Mouse (Mus musculus) large intestine, adult 2 months (tissue): ENCODE measurements around the gene Hdac9. TPM values are rescaled to one million over a fixed set of nuclear protein-coding genes. Genes with fewer than 3 reads are reported as not detected.

Experiments
- DNase-seq: peaks from one replicate; pipeline ENCODE4 v3.0.0-alpha.2; 2012; ENCODE audit warnings: low read depth, low spot score
- WGBS: fragments of 180-500 bp; shearing (Covaris S2); methylation state at CpG from one replicate; pipeline ENCODE4 v1.1.7; 2018; 5-methylcytosine and 5-hydroxymethylcytosine counted together
- polyA plus RNA-seq: library from polyadenylated mRNA; depleted of rRNA; stranded (reverse); fragments of >200 nt; gene quantifications from 2 replicates; pipeline ENCODE4 v1.2.3, GENCODE M21; 2012

Gene Hdac9
- polyA plus RNA-seq, 1 experiment: 1.2 TPM

DNA sequence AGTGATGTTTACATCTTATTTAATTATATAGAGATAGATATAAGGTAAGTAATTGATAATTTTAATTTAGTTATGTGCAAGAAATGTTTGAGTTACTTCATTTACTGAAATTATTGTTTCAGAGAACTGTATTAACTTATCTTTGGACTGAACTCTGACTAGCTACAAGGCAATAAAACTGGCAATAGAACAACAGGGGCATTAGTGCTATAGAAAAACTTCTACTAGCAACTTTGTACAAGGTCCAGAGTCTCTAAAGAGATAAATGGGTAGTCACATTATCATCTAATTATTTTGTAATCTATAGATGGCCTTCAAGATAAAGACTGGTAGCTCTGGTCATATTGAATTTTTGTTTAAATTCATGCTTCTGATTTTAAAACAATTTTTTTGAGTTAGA lies 632.0 kb downstream of the Hdac9 start:
- no peak for DNase-seq

DNA sequence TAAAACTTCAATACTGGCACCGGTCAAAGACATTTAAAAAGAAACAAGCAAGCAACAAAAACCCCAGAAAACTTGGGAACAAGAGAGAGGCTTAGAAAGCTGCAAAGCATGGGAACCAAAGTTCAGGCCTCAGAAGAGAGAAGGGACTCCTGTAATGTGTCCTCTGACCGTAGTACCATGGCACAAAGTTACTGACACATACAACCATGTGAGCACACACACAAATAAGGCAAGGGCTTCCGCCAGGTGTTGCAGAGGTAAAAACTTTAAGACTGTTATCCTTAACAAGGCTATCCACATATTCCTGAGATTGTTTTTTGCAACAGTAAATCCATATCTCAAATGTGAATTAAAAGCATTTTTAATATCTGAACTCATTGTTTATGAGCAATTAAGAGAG lies 632.5 kb downstream of the Hdac9 start:
- DNase-seq: no peak
- WGBS: 84% methylated on average over 3 of the region's 3 CpGs

DNA sequence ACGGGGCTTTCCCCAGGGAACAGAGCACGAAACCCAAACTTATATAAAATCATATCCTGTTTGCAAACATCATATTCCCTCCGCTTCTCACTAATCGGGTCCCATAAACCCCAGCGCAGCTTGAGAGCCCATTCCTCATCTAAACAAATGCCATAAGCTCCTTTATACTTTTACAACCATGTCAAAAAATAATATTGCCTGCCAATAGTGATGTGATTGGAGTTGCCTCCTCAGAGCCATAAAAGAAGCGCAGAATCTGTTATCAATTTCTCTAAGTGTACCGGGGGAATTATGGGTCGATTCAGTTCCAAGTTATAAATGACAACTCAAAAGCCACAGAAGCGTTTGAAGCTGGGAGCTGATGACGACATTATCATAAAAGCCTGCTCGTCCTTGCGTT lies 638.1 kb downstream of the Hdac9 start:
- DNase-seq: no peak
- 77% methylated on average over 12 of the region's 12 CpGs for WGBS

- DNase-seq: no peak
- 64% methylated on average over 1 of the region's 1 CpGs for WGBS
Observed at GRCm38 (mm10) chr12:34273816-34274215, 643.1 kb downstream of the Hdac9 start.

GRCm38 (mm10) chr12:34270096-34270495 lies 646.8 kb downstream of the Hdac9 start:
- WGBS: 77% methylated on average over 6 of the region's 6 CpGs
- DNase-seq: no peak

- 75% methylated on average over 13 of the region's 13 CpGs for WGBS
- DNase-seq: no peak
Observed at GRCm38 (mm10) chr12:34269472-34270040, 647.3 kb downstream of the Hdac9 start.

DNA sequence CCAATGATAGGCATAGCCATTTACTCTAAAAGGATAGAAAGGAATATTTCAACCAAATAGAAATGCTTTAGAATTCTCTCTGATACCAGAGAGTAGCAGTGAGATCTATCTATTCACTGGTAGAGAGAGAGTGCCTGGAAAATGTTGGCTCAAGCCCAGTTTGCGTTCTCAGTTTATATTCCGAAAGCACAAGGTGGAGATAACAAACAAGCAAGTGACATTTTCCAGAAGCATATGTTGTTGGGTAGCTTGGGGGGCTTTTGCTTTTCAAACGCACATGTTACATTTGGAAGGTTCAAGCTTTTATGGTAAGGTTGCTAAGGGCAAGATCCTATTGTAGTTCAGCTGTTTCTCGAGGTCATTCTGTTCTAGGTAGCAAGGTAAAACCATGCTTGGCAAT lies 657.2 kb downstream of the Hdac9 start:
- DNase-seq: no peak
- WGBS: 66% methylated on average over 4 of the region's 4 CpGs

- 42% methylated on average over 1 of the region's 1 CpGs for WGBS
- no peak for DNase-seq
Observed at GRCm38 (mm10) chr12:34249160-34249559, 667.7 kb downstream of the Hdac9 start.

GRCm38 (mm10) chr12:34248193-34249121 lies 668.4 kb downstream of the Hdac9 start:
- DNase-seq: no peak
- WGBS: 70% methylated on average over 18 of the region's 18 CpGs

- no peak for DNase-seq
- WGBS: 79% methylated on average over 3 of the region's 3 CpGs
Observed at GRCm38 (mm10) chr12:34238796-34239195, 678.1 kb downstream of the Hdac9 start.

GRCm38 (mm10) chr12:34231621-34232150 lies 685.2 kb downstream of the Hdac9 start:
- 76% methylated on average over 4 of the region's 4 CpGs for WGBS
- no peak for DNase-seq

DNA sequence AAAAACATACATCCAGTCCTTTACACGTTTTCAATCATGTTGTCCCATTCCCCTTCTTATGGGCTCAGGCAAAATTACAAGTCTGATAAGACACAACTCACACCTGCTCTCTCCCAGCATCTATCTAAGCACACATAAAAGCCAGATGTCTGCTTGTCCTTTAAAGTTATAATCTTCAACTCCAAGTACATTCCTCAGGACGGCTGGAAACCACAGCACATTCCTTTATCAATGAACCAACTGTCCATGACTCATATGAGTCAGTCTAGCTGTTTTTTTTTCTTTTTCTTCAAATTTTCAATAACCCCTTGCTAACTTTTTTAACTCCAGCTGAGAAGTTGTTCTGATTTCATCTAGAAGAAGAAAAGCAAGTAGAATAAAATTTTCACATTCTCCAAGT lies 692.4 kb downstream of the Hdac9 start:
- no peak for DNase-seq
- 37% methylated on average over 2 of the region's 2 CpGs for WGBS

- 44% methylated on average over 9 of the region's 9 CpGs for WGBS
- DNase-seq: no peak
Observed at GRCm38 (mm10) chr12:34221014-34221413, 695.9 kb downstream of the Hdac9 start.

DNA sequence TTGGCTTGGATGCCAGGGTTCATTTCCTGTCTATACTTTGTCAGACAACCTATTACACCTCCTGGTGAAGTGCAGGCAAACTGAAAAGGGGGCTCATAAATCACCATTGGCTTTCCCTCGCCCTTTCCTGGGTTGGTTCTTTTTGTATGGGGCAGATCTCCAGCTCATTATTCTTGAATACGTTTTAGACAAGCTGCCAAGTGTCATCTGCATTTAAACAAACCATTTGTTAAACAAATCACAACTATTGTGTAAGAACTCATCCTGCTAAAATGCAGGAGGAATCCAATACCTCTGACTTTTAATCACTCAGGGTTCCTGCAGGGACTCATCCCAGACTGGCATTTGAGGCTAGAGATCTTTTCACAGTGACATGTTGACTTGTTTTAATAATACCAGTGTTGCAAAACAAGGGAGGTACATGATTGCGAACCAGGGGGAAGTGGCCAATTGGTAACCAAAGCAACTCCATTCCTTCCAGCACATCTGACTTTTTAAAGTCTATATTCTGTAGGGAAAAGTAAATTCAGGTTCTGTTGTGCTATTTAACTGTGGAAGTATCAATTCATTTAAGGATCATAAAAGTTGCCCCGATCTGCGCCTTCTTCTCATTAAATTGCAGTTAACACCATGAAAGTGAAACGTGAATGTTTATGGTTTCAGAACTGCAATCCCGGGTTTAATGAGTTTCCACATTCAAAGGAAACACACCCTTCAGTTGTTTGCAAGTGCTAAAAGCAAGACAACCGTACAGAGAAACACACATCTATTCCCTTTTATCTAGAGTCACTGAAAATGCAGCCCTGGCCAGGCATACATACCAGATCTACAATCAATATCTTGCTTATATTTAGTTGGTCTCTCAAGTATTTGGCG lies 696.6 kb downstream of the Hdac9 start:
- WGBS: 23% methylated on average over 9 of the region's 9 CpGs
- DNase-seq: no peak

DNA sequence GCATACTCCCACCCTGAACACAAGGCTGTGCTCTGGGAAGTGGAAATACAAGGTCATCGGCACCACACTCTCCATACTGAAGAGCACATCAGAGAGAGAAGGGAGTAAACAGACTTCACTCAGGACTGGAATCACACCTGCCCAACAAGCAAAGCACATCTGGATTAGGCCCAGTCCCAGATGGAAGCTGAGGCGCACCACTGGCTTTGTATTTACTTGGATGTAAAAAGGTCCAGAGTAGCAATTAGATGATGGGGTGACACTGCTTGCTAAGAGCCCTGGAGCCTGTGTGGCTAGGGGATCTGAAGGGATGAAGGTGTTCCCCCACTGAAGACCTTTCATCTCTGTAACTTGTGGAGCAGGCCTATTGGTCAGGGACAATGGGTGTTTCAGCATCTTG lies 698.3 kb downstream of the Hdac9 start:
- DNase-seq: no peak
- 87% methylated on average over 2 of the region's 2 CpGs for WGBS

- WGBS: 47% methylated on average over 17 of the region's 17 CpGs
- DNase-seq: no peak
Observed at GRCm38 (mm10) chr12:34215023-34216020, 701.6 kb downstream of the Hdac9 start.

- no peak for DNase-seq
- WGBS: 64% methylated on average over 3 of the region's 3 CpGs
Observed at GRCm38 (mm10) chr12:34212162-34212561, 704.7 kb downstream of the Hdac9 start.

GRCm38 (mm10) chr12:34201471-34201870 lies 715.4 kb downstream of the Hdac9 start:
- WGBS: 86% methylated on average over 3 of the region's 3 CpGs
- no peak for DNase-seq

- WGBS: 38% methylated on average over 4 of the region's 4 CpGs
- DNase-seq: no peak
Observed at GRCm38 (mm10) chr12:34200030-34200446, 716.9 kb downstream of the Hdac9 start.
